Mouse (Mus musculus) adrenal gland (tissue): ENCODE results near the gene Gsdma.
"Not testable (repeated sequence)": the region's sequence is repeated elsewhere in the genome, so short reads cannot be mapped to it uniquely, and the experiment has no call there.

Experiments
- intact Hi-C: fragments of 180-260 bp; cut with DNase I; formaldehyde crosslinking; loops from one replicate; pipeline ENCODE4 v1.15.1; 2025
- long read RNA-seq, 2 experiments: library from polyadenylated mRNA; unstranded; transcript quantifications; one replicate each; pipeline ENCODE4 v2.0.0; 2020; ENCODE audit warnings: borderline replicate concordance in 1 of 2; ENCODE audit not compliant: insufficient replicate concordance in 1 of 2

Gene Gsdma
- long read RNA-seq, experiment 1, result 0 reads
- long read RNA-seq, experiment 2, result 0 reads

GRCm38 (mm10) chr11:98664091-98664490, at the start of gene Gsdma:
Gene Gsdma (plus strand): TSS chr11:98664351.
- intact Hi-C loops, result no loop called here

- intact Hi-C loops, result no loop called here
Measured at GRCm38 (mm10) chr11:98620791-98621190, 43.4 kb upstream of the Gsdma start.

DNA sequence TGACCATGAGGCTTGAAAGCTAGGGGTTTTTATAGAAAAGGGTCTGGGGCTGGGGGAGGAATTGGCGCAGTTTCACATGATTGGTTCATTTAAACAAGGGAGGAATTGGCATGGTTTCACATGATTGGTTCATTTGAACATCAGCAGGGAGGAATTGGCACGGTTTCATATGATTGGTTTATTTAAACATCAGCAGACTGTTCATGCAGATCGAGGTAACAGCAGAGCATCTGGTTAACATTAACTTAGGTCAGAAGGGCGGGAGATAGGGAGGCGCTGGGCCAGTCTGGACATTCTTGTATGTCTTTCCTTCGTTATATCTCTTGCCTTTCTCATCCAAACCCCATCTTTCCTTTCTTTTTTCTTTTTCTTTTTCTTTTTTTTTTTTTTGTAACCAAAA, 40.2 kb upstream of the Gsdma start:
- intact Hi-C loops, result not testable (repeated sequence)

DNA sequence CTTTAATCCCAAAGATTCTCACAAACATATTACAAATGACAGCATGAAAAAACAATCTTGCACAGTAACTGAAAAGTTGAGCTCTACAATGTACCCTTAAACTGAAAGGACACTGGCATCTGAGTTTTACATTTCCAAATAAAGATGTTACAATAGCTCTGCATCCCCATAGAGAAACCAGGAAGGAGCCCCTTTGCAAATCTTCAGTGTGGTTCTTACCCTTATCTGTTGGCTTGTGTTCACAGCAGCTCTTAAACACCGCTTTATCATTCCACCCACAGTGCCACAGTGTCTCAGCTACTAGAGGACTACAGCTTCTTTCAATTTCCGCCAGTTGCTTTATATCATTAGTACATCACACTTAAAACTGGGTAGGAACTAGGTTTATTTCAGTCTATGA, 39.8 kb upstream of the Gsdma start:
- intact Hi-C loops, result not testable (repeated sequence)

DNA sequence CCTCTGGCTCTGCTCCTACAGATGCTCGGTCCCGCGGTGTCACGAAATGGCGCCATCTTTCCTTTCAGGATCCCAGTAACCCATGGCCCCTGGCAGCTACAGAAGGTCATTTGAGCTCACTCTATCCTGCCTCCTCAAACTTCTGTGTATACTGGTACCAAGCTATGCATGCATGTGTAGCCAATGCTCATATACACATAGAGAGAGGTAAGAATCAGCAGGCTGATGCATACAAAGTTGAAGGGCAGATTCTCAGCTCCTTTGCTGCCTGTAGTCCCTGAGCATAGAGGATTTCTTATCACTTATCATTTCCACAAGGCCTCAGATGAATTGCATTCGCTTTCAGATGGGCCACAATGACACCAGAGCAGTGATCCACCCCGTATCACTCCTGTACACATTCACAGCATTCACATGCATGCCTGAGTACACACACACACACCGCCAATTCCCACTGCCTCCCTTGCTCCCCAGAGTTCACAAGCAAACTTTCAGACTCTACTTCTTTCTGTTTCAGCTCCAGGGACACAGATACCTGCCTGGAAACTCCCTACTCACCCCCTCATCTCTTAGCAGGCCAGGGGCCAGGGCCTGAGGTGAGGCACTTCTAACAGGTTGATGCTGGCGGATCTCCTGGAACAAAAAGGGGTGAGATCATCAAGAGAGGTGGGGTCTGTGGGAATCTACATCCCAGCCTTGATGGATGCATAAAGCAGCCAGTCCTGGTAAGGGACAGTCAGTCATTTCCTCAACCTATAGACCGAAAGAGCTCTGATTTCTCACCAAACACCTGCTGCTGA, 38.3 kb upstream of the Gsdma start, which contains the start of the genes Gm12355 and Gsdma3:
TSS of gene Gm12355 (minus strand) at position 51 of the 800 bp plus-strand sequence.
TSS of gene Gsdma3 (plus strand) at position 750 of the 800 bp plus-strand sequence.
- intact Hi-C loops, result no loop called here

DNA sequence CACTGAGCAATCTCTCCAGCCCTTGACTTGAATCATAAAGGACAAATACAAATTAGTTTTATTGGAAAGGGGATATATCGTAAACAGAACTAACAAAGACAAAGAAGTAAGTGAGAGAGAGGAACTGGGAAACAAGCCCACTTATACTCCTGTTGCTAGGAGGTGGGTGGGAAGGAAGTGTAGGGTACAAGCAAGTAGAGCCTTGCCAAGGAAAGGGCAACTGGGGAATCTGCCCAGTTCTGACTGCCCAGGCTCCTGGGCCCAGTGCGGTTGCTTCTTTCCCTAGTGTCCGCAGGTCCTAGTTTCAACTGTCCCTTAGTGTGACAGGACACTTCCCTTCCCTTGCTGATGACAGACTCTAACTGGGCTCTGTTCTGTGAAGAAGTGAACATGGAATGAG, 35.4 kb upstream of the Gsdma start:
- intact Hi-C loops, result no loop called here

DNA sequence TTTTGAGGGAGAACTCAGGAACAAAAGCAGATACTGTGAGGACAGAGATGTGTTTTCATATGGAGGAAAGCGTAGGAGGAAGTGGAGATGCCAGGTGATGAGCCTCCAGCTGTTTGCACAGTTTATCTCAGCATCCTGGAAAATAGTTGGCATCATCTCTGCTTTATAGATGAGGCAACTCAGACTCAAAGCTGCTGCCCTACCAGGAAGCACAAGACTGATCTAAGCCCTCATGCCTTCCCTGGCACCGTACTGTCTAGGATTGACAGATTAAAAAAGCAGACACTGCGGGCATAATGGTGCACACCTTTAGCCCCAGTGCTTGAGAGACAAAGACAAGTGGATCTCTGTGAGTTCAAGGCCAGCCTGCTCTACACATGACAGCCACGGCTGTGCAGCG, 33.5 kb upstream of the Gsdma start:
- intact Hi-C loops, result no loop called here

DNA sequence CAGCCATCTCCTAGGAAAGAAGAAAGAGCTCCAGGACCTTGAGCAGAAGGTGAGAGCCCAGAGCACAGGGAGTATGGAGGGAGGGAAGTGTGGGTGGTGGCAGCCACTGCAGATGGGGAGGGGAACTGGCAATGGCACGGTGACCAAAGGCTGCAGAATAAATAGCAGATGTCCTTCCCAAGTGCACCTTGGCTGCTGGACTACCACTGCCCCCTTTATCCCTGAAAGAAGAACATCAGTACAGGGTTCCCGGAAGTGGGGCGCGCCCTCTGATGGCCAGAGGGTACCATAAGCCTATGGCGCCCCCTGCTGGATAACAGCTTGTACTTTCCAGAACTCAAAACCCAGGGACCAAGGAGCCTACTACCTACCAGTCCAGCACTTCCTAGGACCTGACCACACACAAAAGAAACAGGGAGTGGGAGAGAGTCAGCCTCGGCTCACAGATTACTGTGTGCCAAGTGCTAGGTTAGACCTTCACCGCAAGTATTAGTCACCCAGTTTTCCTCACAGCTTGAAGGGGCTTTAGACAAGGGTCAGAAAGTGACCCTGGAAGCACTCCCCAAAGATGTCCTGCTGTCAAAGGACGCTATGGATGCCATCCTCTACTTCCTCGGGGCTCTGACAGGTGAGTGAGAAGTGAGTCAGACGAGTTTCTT, 28.7 kb upstream of the Gsdma start:
- intact Hi-C loops, result not testable (repeated sequence)

GRCm38 (mm10) chr11:98637501-98637900, 26.6 kb upstream of the Gsdma start:
- intact Hi-C loops, result no loop called here

DNA sequence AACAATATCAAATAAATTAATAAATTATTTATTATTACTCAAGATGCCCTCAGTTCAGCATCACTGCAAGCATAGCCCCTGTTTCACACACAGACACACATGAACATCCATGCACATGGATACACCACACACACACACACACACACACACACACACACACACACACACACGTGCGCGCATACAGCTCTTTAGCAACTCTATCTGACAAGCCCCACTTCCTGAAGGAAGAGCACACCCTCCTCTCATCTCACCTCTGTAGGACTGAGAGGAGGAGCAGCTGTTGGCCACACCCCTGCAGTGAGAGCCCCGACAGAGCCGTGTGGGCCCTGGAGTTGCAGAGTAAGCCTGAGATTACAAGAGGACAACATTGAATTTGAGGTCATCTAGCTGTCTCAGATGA, 24.1 kb upstream of the Gsdma start:
- intact Hi-C loops, result no loop called here

GRCm38 (mm10) chr11:98644757-98645156, 19.4 kb upstream of the Gsdma start:
- intact Hi-C loops, result no loop called here

- intact Hi-C loops, result no loop called here
Measured at GRCm38 (mm10) chr11:98645946-98646345, 18.2 kb upstream of the Gsdma start.

DNA sequence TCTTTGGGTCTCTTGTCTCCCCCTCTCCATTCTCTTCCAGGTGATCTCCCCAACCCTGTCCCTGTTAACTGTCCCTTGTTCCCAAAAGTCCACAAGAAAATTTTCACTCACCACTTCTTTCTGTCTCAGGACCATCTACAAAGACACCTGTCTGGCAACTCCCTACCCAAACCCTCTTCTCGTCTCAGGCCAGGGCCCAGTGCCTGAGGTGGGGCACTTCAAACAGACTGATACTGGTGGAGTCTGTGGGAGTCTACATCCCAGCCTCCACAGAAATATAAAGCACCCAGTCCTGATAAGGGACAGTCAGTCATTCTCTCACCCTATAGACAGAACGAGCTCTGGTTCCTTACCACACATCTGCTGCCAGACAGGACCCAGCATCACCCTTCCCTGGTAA, 17.7 kb upstream of the Gsdma start, which contains the start of gene Gsdma2:
TSS of gene Gsdma2 (plus strand) at position 301 of the 400 bp plus-strand sequence.
- intact Hi-C loops, result no loop called here

- intact Hi-C loops, result loop anchor here (10.0 kb wide), 1 partner anchor 50 kb away; no protein-coding TSS in a partner anchor
Measured at GRCm38 (mm10) chr11:98655076-98655475, 9.1 kb upstream of the Gsdma start.

GRCm38 (mm10) chr11:98660517-98660916, 3.6 kb upstream of the Gsdma start:
- intact Hi-C loops, result no loop called here

GRCm38 (mm10) chr11:98668984-98669383, 4.8 kb downstream of the Gsdma start:
- intact Hi-C loops, result no loop called here

- intact Hi-C loops, result no loop called here
Measured at GRCm38 (mm10) chr11:98671284-98671815, 7.2 kb downstream of the Gsdma start.

- intact Hi-C loops, result no loop called here
Measured at GRCm38 (mm10) chr11:98671857-98672256, 7.7 kb downstream of the Gsdma start.

- intact Hi-C loops, result no loop called here
Measured at GRCm38 (mm10) chr11:98672482-98672881, 8.3 kb downstream of the Gsdma start.

- intact Hi-C loops, result not testable (repeated sequence)
Measured at GRCm38 (mm10) chr11:98673136-98673535, 9.0 kb downstream of the Gsdma start.

- intact Hi-C loops, result no loop called here
Measured at GRCm38 (mm10) chr11:98675829-98676363, 11.7 kb downstream of the Gsdma start.

- intact Hi-C loops, result no loop called here
Measured at GRCm38 (mm10) chr11:98680023-98680422, 15.9 kb downstream of the Gsdma start.
